Mouse (Mus musculus) urinary bladder, adult 18-20 months (tissue): ENCODE measurements around the gene Mup8.
"Not testable (repeated sequence)": the region's sequence is repeated elsewhere in the genome, so short reads cannot be mapped to it uniquely, and the experiment has no call there.

Source experiments
- DNase-seq, 2 experiments: peaks; one replicate each; pipeline ENCODE4 v3.0.0; 2022; ENCODE audit warnings: low spot score in 2 of 2, mixed read lengths in 2 of 2

The Mup8 gene

GRCm38 (mm10) chr4:60222499-60222898 is at the start of gene Mup8:
Gene Mup8, minus strand, starts transcription at chr4:60222599.
- DNase-seq: not testable (repeated sequence)

GRCm38 (mm10) chr4:60265977-60266770 is 43.8 kb upstream of the Mup8 start:
- DNase-seq: not testable (repeated sequence)

GRCm38 (mm10) chr4:60262706-60263105 is 40.3 kb upstream of the Mup8 start:
- DNase-seq: not testable (repeated sequence)
